In the genomic region with DNA sequence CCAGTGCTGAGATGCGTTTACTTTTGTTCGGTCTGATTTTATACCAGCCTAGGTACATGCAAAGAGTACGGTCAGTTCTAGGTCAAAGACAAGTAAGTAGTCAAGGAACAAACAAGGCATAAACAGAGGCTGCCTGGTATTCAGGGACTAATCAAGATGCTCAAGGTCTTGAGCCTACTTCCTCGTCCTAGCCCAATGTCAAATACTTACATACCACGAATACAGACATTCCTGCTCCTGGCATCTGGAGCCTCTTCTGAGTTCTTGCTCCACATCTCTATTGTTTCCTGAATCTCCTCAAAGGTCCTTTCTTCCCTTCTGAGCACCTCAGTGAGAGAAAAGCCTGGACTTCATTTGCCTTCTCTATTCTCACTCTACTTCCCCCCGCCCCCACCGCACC, we compare ENCODE assay signal across 15 mouse cellular contexts.
"Had no signal": no experiment of that assay in that cellular context is flagged by ENCODE, and none has a peak within 500 bp of the region (broad histone marks: within the 10 kb centered on the region; RNA-seq: fewer than 3 reads in every experiment).

No protein-coding gene starts in this region.

- DNase-seq: heart, postnatal 10 days; heart, postnatal 14 days; heart, postnatal 36 days; heart, postnatal 4 days; kidney, adult 11 months; kidney, adult 18-20 months; kidney, adult 2 months; kidney, adult 8-10 months; kidney, adult 9 months; kidney, postnatal 10 days; kidney, postnatal 14 days; kidney, postnatal 36 days; kidney, postnatal 4 days; layer of hippocampus, adult 9-11 months; layer of hippocampus, postnatal 36 days had no signal
